Mouse (Mus musculus) spleen, embryonic (tissue): ENCODE data around the gene Gsn.

Experiments used
- CTCF ChIA-PET: fragments of 350-600 bp; sonication (Branson Sonifier 250); formaldehyde crosslinking; loops from one replicate; lab custom pipeline; 2022; lab: Charles Lee

Gsn gene

DNA sequence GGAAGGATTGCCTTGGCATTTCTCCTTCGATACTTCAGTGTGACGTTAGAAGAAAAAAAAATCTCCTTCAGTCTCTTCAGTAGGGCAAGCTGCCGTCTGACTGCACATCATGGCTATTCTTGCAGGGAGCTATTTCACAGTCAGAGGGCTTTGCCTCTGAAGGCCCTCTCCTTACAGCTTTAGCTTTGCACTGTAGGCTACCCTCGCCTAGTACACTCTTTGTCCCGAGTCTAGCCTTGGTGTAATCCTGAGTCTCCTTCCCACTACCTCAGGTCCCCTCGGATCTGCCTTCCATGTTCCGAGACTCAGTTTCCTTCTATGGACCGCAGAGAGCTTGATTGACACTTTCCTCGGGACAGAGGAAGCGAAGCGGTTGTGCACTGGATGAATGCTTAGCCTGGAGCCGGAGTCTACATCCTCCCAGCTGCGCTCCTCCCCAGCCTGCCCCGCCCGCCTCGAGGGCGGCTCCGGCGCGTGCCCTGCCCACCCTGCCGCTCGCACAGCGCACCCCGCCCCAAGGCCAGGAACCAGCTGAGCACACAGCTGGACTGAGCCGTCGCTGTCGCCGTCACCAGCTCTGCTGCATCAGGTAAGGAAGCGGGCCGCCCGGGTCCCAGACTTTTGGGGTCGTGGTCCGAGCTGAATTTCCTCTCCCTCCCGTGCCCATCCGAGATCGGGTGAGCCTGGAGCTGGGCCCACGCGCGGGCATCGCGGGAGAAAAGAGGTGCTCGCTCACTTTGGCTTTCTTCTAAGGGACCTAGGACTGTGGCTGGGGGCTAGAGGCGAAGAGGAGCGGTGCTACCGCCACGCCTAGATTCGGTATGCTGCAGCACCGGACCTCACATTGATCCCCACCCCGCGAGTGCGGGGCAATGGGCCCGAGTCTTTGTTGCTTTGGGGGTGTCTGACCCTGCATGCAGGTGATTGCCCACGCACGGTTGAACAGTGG is at the start of gene Gsn:
Gsn (plus strand) TSS at position 496 of the 949 bp plus-strand sequence.
- CTCF ChIA-PET: interaction anchor here (0.6 kb wide), 1 partner anchor 24 kb away, joined by 3 read pairs; no protein-coding TSS in a partner anchor

DNA sequence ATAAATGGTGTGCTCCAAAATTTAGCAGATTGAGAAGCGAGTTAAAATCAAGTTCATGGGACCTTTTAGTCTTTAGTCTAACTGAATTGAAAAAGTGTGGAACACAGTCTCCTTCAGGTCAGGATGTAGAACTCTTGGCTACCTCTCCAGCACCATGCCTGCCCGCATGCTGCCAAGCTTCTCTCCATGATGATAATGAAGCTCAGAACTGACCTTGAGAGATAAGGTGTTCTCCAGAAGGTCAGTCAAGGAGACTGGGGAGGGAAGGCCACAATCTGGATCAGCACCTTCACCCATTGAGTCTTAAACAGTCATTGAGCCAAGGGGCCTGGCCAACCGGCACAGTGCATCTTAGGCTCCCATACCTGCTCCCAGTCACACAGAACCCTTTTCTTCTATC is 49.4 kb upstream of the Gsn start:
- CTCF ChIA-PET: no interaction called here

DNA sequence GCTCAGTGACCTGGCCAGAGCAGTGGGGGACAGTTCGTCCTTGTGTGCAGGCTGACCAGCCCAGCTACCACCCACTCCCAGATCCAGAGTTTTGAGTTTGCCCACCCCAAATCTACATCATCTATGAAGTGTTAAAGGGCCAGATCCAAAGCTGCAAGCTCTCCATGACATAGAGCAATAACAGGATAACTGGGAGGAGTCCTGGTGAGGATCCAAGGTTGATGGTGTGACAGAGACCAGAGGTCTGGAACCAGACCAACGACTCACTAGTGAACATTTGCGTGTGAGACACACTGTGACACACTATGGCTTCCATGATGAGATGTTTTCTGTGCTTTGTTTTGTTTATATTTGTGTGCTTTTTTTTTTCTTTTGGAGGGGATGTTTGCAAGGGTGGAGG is 48.1 kb upstream of the Gsn start:
- CTCF ChIA-PET: interaction anchor here (0.7 kb wide), 1 partner anchor 236 kb away, joined by 3 read pairs; no protein-coding TSS in a partner anchor

DNA sequence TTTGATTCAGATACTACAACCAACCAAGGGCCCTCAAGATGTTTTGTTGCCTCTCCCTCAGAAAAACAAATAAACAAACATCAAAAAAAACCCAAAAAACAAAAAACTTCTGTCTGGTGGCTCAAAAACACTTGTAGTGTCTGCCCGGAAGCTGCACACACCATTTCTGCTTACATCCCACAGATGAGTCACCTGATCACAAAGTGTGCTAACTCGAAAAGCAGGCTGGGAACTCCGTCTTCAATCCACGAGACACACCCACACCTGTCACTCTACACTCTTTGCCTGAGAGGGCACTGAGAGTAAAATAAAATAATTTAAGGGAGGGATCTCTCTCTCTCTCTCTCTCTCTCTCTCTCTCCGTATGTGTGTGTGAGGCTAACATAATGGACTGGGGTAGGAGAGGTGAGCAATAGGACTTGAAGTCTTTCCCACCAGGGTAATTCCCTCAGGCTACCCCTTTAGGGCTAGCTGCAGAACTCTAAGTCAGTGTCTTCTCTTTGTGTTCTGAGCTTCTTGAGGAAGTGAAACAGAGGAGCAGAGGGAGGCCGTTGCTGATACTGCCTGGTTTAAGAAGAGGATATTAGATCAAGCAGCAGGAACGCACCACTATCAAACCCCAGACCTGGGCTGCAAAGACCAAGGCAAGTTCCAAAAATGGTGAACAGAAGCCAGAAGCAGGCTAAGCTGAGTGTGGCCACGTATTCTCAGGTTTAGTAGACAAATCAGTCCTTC is 47.1 kb upstream of the Gsn start:
- CTCF ChIA-PET: no interaction called here

DNA sequence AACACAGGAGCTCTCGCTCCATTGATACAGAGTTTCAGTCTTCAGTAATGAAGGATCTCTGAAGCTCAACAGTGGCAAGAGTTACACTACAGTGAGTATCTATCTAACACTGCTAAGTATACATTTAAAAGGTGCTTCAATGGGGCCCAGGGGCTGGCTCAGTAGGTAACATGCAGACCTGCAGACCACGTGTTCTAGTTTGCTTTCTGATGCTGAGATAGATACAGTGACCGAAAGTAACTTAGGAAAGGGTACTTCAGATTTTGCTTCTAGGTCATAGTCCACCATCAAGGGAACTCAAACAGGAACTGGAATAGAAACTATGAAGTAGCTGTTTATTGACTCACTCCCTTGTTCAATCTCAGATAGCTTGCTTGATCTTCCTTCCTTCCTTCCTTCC is 44.5 kb upstream of the Gsn start:
- CTCF ChIA-PET: no interaction called here

DNA sequence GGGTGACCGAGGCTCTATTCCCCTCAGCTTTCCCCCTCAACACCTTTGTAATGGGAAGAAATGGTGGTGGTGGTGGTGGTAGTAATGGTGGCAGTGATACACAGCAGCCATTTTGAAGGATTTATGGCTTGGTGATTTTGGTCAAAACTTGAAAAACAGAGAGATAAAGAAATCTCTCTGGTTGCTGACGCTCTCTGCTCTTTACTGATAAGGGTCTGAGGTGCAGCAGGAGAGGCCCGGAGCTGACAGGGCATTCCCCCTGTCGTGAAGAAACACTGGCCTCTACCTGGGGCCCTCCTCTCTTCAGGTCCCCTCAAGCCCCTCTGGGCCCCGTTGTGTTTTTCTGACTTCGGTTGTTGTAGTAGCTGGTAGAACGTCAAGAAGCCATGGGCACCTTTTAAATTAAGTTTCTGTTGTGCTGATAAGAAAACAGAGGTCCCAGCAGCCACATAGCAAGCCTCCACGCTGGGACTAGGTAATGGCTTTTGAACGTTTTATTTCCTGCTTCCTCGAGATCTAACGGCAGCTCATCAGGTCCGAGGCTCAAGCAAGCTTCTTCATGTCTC is 42.8 kb upstream of the Gsn start:
- CTCF ChIA-PET: interaction anchor here (2.1 kb wide), 1 partner anchor 52 kb away, joined by 11 read pairs; no protein-coding TSS in a partner anchor

DNA sequence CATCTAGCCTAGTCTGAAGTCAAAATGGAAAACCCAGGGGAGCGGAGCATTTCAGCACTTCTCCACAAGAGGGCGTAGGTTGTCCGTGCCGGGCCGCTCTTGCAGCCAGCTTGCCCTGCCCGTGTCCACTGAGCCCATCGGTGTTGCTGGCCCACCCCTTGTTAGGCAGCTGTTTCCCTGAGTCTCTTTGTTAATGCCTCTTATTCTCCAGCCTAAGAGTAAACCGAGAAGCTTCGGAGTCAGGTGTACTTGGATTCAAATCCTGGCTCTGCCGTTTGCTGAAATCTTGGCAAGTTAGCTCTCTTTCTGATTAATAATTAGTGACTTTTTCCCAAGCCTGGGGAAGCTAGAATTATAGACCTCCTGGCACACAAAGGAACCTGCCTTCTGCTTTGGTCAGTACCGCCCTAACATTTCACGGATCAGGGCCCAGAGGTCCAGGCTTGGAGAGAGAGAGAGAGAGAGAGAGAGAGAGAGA is 41.3 kb upstream of the Gsn start:
- CTCF ChIA-PET: interaction anchor here (0.6 to 2.1 kb wide), 4 partner anchors 39 to 78 kb away, joined by 3 to 11 read pairs (median 6); no protein-coding TSS in a partner anchor

DNA sequence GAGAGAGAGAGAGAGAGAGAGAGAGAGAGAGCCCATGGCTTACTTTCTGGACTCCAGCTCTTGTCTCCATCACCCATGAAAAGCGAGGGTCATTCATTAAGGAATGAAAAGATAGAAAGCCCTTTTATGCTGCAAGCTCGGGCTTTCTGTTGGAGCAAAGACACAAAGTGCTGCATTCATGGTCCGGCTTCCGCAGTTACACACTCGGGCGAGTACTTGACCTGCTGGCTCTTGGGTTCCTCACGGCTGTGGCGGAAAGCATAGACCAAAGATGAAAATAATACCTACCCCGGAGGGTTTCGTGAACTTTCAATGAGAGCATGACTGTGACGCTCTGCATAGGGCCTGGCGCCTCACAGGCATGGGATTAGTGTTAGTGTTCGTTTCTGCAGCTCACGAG is 40.8 kb upstream of the Gsn start:
- CTCF ChIA-PET: interaction anchor here (1.0 to 2.1 kb wide), 4 partner anchors 34 to 55 kb away, joined by 3 to 11 read pairs (median 6); no protein-coding TSS in a partner anchor

DNA sequence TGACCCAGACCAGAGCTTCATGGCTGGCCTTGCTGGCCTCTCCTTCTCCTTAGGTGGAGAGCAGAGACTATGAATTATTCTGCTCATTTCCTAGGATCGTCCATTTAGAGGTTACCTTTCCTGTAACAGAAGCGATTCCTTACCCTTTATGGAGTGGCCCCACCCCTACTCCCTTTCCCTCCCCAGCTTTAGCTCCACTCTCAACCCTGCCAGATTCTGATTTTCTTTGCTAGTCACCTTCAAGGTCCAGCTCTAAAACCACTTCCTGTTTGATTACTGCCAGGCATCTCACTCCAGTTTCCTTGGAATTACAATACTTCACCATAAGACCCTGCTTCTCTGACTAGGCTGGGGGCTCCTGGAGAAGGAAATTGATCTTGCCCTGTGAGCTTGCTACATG is 39.5 kb upstream of the Gsn start:
- CTCF ChIA-PET: interaction anchor here (1.4 kb wide), 1 partner anchor 33 kb away, joined by 3 read pairs; no protein-coding TSS in a partner anchor

DNA sequence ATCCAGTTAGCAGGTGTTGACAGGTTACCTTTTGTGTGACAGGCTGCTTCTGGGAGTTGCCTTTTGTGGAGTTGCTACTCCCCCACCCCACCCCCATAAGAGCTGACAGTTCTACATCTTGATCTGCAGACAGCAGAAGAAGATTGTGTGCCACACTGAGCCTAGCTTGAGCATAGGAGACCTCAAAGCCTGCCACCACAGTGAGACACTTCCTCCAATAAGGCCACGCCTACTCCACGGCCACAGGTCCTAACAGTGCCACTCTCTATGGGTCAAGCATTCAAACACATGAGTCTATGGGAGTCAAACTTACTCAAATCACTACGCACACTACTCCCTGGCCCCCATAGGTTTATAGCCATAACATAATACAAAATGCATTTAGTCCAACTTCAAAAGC is 37.4 kb upstream of the Gsn start:
- CTCF ChIA-PET: no interaction called here

DNA sequence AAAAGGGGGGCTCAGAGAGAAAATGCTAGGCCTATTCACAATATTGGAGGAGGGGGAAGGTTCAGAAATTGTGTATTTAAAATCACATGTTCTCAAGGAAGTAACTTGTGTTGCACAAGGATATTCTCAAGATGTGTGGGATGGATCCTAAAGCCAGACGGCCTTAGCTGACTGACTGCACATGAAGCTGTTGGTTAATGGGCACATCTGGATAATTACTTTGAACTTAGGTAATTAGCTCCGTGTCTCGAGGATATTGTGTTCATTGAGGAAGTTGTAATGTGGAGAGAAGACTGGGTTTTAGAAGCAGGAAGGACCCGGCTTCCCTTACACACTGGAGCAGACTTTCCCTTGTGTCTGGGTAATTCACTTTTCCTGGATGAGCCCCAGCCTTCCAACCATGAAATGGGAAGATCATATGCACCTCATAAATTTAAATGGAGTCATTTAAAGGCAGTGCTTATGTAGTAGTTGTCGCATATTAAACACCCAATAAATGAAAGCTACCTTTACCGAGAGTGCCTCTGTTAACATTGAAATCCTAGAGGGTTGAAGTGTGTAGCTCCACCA is 33.3 kb upstream of the Gsn start:
- CTCF ChIA-PET: no interaction called here

DNA sequence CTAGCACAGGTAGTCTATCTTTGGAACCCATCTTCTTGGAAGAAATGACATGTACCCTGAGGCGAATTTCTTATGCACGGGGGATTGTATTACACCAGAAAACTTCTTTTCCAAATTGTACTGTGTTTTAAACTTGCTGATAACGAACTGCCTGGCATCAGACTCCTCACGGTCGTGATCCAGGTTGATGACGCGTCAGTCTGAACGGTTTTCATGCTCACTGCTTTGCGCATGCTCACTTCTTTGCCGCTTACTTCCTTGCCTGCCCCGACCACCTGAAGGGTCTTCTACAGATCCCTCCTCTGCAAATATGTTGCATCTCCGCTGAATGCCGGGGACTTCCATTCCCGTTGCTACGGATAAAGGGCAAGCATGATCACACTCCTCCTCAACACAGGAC is 31.9 kb upstream of the Gsn start:
- CTCF ChIA-PET: no interaction called here

DNA sequence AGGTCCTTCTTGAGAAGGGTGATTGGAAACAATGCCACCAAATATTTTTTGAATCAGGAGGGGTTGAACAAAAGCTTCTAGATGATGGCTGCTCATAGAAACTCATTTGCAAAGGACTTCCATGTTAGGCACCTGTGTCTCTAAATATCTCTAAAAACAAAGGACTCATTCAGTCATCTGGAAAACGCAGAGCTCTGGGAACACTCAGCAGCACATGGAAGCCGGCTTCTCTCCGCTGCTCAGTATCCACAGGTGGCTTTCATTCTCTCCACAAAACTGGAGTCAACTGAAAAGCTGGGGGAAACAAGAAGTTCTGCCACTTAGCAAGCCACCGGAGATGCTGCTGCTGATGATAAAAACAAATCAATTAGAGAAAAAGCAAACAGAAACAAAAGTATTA is 28.0 kb upstream of the Gsn start:
- CTCF ChIA-PET: no interaction called here

DNA sequence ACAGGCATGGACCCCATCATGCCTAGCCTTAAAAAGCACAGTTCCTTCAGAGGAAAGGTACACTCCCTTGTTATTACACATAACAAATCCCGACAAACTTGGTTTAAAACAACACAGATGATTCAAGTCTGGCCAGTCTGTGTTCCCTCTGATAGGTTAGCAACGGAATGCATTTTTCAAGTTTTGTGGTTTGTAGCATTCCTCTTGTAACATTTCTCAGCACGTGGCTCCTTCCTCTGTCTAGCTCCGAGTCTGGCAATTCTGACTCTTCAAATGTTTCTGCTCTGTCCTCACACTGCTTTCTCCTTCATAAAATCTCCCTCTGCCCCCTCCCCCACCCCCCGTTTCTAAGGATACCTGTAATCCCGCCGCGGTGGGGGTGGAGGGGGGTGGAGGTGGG is 26.0 kb upstream of the Gsn start:
- CTCF ChIA-PET: no interaction called here

DNA sequence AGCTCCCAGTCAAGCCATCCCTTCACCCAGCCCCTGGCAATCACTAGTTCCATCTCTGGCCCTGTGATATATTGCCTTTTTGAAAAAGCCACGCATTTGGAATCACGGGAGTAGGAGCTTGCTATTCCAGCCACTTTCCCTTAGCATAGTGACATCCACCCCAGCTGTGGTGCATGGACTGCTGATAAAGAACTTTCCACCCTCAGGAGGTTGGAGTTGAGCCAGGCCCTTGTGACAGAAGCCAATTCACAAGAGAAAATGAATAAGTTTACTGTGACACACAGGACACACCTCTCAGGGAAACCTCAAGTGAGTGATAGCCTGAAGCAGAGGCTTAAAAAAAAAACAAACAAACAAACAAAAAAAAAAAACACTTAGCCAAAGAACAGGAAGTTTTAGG is 24.3 kb upstream of the Gsn start:
- CTCF ChIA-PET: interaction anchor here (0.7 kb wide), 2 partner anchors 25 to 40 kb away, joined by 3 read pairs; no protein-coding TSS in a partner anchor

DNA sequence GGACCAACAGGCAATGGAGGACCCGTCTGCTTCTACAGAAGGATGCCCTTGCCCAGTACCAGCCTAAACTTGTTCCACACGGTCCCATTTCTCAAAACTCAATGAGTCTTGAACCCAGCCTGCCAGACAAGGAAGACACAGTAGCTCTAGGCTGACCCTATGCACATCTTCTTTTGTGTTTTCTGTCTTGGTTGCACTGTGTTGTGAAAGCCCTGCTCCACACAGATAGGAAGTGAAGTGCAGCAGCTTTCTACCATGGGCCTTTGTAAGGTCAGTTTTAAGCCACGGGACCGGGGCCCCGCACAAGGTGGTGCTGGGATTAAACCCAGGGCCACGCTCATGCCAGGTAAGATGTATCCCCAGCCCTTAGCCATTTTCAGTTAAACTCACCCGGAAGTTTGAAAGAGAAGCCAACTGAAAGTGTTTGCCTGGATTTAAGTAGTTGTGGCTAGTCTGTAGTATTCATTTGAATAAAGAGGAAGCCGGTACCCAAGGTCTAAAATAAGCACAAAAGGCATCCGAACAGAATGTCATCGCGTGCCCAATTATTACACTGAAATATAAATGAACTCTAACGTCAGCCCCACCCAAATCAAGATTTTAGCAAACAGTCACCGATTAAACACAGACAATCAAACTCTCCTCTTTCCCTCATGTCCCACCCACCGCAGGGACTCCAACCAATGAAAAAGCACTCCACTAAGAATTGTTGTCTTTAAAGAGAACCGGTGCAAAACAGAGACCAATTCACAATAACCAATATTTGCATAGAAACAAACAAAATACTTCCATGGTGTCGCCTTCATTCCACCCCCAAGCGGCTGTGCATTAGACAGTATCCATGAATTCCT is 23.4 kb upstream of the Gsn start:
- CTCF ChIA-PET: interaction anchor here (0.7 kb wide), 2 partner anchors 24 to 39 kb away, joined by 3 read pairs; no protein-coding TSS in a partner anchor

DNA sequence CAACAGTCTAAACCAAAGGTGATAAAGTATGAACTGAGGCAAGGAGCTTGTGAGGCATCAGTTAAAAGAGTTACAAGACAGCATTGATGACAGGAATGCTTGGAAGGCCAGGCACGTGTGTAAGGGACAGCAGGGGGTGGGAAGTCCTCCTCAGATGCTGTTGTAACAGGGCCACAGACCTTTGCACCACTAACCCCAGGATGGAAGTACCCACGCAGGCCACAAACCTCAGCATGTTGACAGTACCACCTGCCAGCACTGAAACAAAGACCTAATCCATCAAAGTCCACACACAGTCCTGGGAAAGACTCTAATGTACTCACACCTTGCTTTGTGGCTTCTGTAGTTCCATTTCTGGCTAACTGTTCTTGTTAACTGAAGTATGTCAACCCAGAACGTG is 22.3 kb upstream of the Gsn start:
- CTCF ChIA-PET: interaction anchor here (0.7 kb wide), 1 partner anchor 110 kb away, joined by 3 read pairs; no protein-coding TSS in a partner anchor

DNA sequence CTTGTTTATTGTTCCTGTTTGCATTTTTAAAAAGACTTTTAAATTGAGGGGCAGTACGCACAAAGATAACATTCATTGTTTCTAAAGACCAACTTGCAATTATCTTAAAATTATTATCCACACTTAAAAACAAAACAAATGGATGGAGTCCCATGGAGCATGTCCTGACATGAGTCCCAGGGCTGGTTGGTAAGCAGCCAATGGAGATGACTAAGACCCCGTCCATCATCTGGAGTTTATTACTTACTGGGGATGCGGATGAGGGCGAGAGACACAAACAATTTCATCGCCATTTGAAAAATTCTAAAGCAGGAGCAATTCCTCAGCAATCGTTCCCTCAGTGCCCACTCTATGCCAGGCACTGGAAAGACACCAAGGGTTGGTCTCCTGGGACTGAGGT is 21.2 kb upstream of the Gsn start:
- CTCF ChIA-PET: interaction anchor here (0.6 kb wide), 1 partner anchor 642 kb away, joined by 3 read pairs; no protein-coding TSS in a partner anchor

DNA sequence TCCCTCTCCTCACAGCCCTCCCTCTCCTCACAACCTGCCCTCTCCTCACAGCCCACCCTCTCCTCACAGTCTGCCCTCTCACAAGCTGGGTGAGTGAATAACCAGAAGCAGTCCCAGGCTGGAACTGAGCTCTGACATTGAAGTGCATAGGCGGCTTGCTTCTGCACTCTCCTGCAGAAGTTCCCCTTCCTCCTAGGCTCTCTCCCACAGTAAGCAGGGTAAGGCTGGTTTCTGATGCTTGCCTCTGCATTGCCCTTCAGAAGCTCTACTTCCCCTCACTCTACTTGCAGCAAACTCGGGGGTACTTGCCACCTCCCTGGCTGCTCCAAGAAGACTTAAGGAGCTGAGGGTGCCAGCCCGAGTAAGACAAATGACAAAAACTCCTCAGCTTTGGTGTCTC is 11.9 kb upstream of the Gsn start:
- CTCF ChIA-PET: no interaction called here

DNA sequence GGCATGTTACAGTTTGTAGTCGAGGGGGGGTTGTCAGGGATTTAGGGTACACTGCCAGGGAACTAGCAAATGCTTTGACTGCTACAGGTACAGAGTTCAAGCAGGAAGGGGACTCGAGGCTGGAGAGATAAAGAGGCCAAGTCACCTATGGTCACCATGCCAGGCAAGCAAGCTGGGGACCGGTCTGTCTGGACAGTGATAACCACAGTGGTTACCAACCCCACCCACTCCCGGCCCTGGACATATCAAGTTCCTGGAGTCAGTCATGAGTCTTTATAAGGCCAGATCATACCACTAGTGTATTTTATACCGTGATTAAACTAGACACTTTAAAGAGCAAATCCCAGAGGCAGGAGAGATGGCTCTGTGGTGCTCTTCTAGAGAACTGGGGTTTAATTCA is 8.4 kb upstream of the Gsn start:
- CTCF ChIA-PET: no interaction called here
